Mouse (Mus musculus) lung, postnatal 0 days (tissue): ENCODE measurements around the gene Pcdh9.

ENCODE experiments used
- CTCF ChIP-seq: IDR thresholded peaks from 2 replicates; pipeline ENCODE4 v1.5.1; 2016; ENCODE audit warnings: antibody characterized with exemption, mild to moderate bottlenecking
- EP300 ChIP-seq: IDR thresholded peaks from 2 replicates; pipeline ENCODE4 v1.6.1; 2016; ENCODE audit warnings: antibody characterized with exemption, mild to moderate bottlenecking, control low read depth

GRCm38 (mm10) chr14:93516679-93517078 lies 373.8 kb downstream of the Pcdh9 start:
- TF ChIP-seq CTCF = no peak
- no peak for TF ChIP-seq EP300
